Mouse (Mus musculus) stomach, postnatal 0 days (tissue): ENCODE data around the gene Serpina3m. TPM values are rescaled to one million over a fixed set of nuclear protein-coding genes. Genes with fewer than 3 reads are reported as not detected.

Experiments used
- ATAC-seq: fragments of 200-750 bp; cut with Nextera tagmentation; 2 replicates; pipeline ENCODE4 v1.8.0; 2017; ENCODE audit not compliant: low FRiP score, low TSS enrichment
- DNase-seq: peaks from one replicate; pipeline ENCODE4 v3.0.0-alpha.2; 2016; ENCODE audit warnings: low spot score
- H3K27ac ChIP-seq: fragments of 300-500 bp; sonication (generic); replicated peaks from 2 replicates; pipeline ENCODE4 v1.5.1; 2014; ENCODE audit warnings: mild to moderate bottlenecking, control low read depth
- H3K27me3 ChIP-seq: fragments of 300-500 bp; sonication (generic); 2 replicates; pipeline ENCODE4 v1.6.1; 2014; ENCODE audit warnings: low read length; ENCODE audit not compliant: control insufficient read depth, insufficient read depth
- H3K36me3 ChIP-seq: fragments of 300-500 bp; sonication (generic); 2 replicates; pipeline ENCODE4 v1.6.1; 2014; ENCODE audit warnings: low read length, mixed read lengths; ENCODE audit not compliant: control insufficient read depth, insufficient read depth
- H3K4me1 ChIP-seq: fragments of 300-500 bp; sonication (generic); replicated peaks from 2 replicates; pipeline ENCODE4 v1.6.1; 2014; ENCODE audit warnings: antibody characterized with exemption; ENCODE audit not compliant: control insufficient read depth, insufficient read depth
- H3K4me2 ChIP-seq: fragments of 300-500 bp; sonication (generic); replicated peaks from 2 replicates; pipeline ENCODE4 v1.6.1; 2014; ENCODE audit warnings: low read depth, mild to moderate bottlenecking, control low read depth, moderate library complexity
- H3K4me3 ChIP-seq: fragments of 300-500 bp; sonication (generic); 2 replicates; pipeline ENCODE4 v1.5.1; 2014; ENCODE audit warnings: low read depth, low read length, control low read depth
- H3K9ac ChIP-seq: fragments of 300-500 bp; sonication (generic); 2 replicates; pipeline ENCODE4 v1.6.1; 2014; ENCODE audit warnings: mild to moderate bottlenecking, low read length, control low read depth, mixed read lengths
- H3K9me3 ChIP-seq: fragments of 300-500 bp; sonication (generic); 2 replicates; pipeline ENCODE4 v1.6.1; 2016; ENCODE audit warnings: low read length; ENCODE audit not compliant: control insufficient read depth
- CTCF ChIP-seq: IDR thresholded peaks from 2 replicates; pipeline ENCODE4 v1.5.1; 2016; ENCODE audit warnings: antibody characterized with exemption, low read depth, mild to moderate bottlenecking, moderate library complexity
- EP300 ChIP-seq: optimal IDR thresholded peaks from 2 replicates; pipeline ENCODE3; 2016; ENCODE audit warnings: antibody characterized with exemption
- WGBS: fragments of 180-500 bp; shearing (Covaris S2); extraction: QIAGEN DNeasy Blood & Tissue Kit; methylation state at CpG from one replicate; pipeline ENCODE4 v1.1.7; 2014; 5-methylcytosine and 5-hydroxymethylcytosine counted together
- polyA plus RNA-seq: library from polyadenylated mRNA; unstranded; fragments of >200 nt; fragmentation: Nextera tagmentation; extraction: Ambion mirVana; gene quantifications from 2 replicates; pipeline ENCODE4 v1.2.1, GENCODE M21; 2015

The Serpina3m gene
- polyA plus RNA-seq, 1 experiment from 2014 or later = 0.30 TPM

- no peak overlapping the region for H3K4me2 ChIP-seq
- no peaks in the 10 kb centered on the region for H3K4me1 ChIP-seq
- no peaks in the 10 kb centered on the region for H3K27me3 ChIP-seq
- no peak for TF ChIP-seq EP300
- TF ChIP-seq CTCF = no peak
- DNase-seq = no peak
- H3K27ac ChIP-seq = no peak overlapping the region
- no peak overlapping the region for H3K9ac ChIP-seq
- H3K9me3 ChIP-seq = no peaks in the 10 kb centered on the region
- H3K36me3 ChIP-seq = no peaks in the 10 kb centered on the region
- no peak overlapping the region for H3K4me3 ChIP-seq
- 64% methylated on average over 11 of the region's 11 CpGs for WGBS
- 0 out of 2 replicates have a peak, but pooled peaks have one; percentile 38 for ATAC-seq
Observed at GRCm38 (mm10) chr12:104422615-104423392, 84.5 kb downstream of the Serpina3m start.

GRCm38 (mm10) chr12:104425591-104425990, 87.3 kb downstream of the Serpina3m start:
- no peak for DNase-seq
- Histone ChIP-seq H3K9me3 (no peaks in the 10 kb centered on the region), H3K36me3 (no peaks in the 10 kb centered on the region), H3K4me1 (no peaks in the 10 kb centered on the region), H3K27me3 (no peaks in the 10 kb centered on the region), H3K4me2 (no peak overlapping the region), H3K9ac (no peak overlapping the region), H3K27ac (no peak overlapping the region), H3K4me3 (no peak overlapping the region)
- ATAC-seq = no peak
- whole genome bisulfite sequencing = 77% methylated on average over 3 of the region's 3 CpGs
- TF ChIP-seq EP300 (no peak), CTCF (no peak)

- WGBS = 6% methylated on average over 7 of the region's 7 CpGs
- H3K4me3 ChIP-seq = no peak overlapping the region
- no peak overlapping the region for H3K4me2 ChIP-seq
- no peak overlapping the region for H3K27ac ChIP-seq
- H3K27me3 ChIP-seq = no peaks in the 10 kb centered on the region
- DNase-seq (peak; percentile 66), ATAC-seq (0 out of 2 replicates have a peak, but pooled peaks have one; percentile 52)
- no peaks in the 10 kb centered on the region for H3K4me1 ChIP-seq
- H3K9me3 ChIP-seq = no peaks in the 10 kb centered on the region
- H3K9ac ChIP-seq = no peak overlapping the region
- H3K36me3 ChIP-seq = no peaks in the 10 kb centered on the region
- TF ChIP-seq EP300 (no peak), CTCF (peak; percentile 86)
Observed at GRCm38 (mm10) chr12:104426915-104427314, 88.6 kb downstream of the Serpina3m start.

GRCm38 (mm10) chr12:104431359-104431758, 93.1 kb downstream of the Serpina3m start:
- no peak overlapping the region for H3K9ac ChIP-seq
- no peaks in the 10 kb centered on the region for H3K4me1 ChIP-seq
- no peaks in the 10 kb centered on the region for H3K9me3 ChIP-seq
- no peak overlapping the region for H3K27ac ChIP-seq
- H3K36me3 ChIP-seq = no peaks in the 10 kb centered on the region
- TF ChIP-seq CTCF (no peak), EP300 (no peak)
- no peak overlapping the region for H3K4me2 ChIP-seq
- no peaks in the 10 kb centered on the region for H3K27me3 ChIP-seq
- WGBS = 49% methylated on average over 10 of the region's 10 CpGs
- DNase-seq (no peak), ATAC-seq (no peak)
- no peak overlapping the region for H3K4me3 ChIP-seq

GRCm38 (mm10) chr12:104433214-104433613, 94.9 kb downstream of the Serpina3m start:
- WGBS = 40% methylated on average over 7 of the region's 7 CpGs
- no peak overlapping the region for H3K27ac ChIP-seq
- H3K9me3 ChIP-seq = no peaks in the 10 kb centered on the region
- no peak overlapping the region for H3K4me2 ChIP-seq
- ATAC-seq (no peak), DNase-seq (no peak)
- no peak overlapping the region for H3K4me3 ChIP-seq
- TF ChIP-seq EP300 (no peak), CTCF (no peak)
- no peak overlapping the region for H3K9ac ChIP-seq
- no peaks in the 10 kb centered on the region for H3K4me1 ChIP-seq
- H3K27me3 ChIP-seq = no peaks in the 10 kb centered on the region
- no peaks in the 10 kb centered on the region for H3K36me3 ChIP-seq
